8 mouse cellular contexts compared by ENCODE assay signal in genomic region chr4:44564602-44565001, GRCm38 (mm10).
DNase-seq lines count a peak whose midpoint lies in the region; ATAC-seq and TF ChIP-seq lines count a peak whose summit lies in the region.

No protein-coding gene starts in this region.

- H3K9me3 ChIP-seq in forebrain, embryonic 12.5 days, result no peaks in the 10 kb centered on the region
- H3K9me3 ChIP-seq in midbrain, embryonic 11.5 days (ENCODE audit: control insufficient read depth, low read length), result no peaks in the 10 kb centered on the region

- H3K36me3 ChIP-seq in forebrain, embryonic 12.5 days (replicated peaks), result no peaks in the 10 kb centered on the region
- H3K36me3 ChIP-seq in midbrain, embryonic 11.5 days (ENCODE audit: control insufficient read depth, insufficient read depth, low read length), result no peaks in the 10 kb centered on the region

- peaks cover 12% of the 10 kb centered on the region for H3K4me1 ChIP-seq in forebrain, embryonic 12.5 days
- no peaks in the 10 kb centered on the region for H3K4me1 ChIP-seq in midbrain, embryonic 11.5 days (ENCODE audit: control insufficient read depth, insufficient read depth, low read length)

- H3K9ac ChIP-seq in forebrain, embryonic 12.5 days, result no peak overlapping the region
- no peak overlapping the region for H3K9ac ChIP-seq in midbrain, embryonic 11.5 days (ENCODE audit: low read length)

- peak; percentile 52 for DNase-seq in Muller cell, postnatal 12 days (ENCODE audit: inconsistent ontology term)
- peak; percentile 91 for DNase-seq in brain, embryonic 14.5 days (ENCODE audit: low read depth)
- DNase-seq in left cerebral cortex, adult 2 months (ENCODE audit: extremely low spot score in 1 of 2, low spot score in 2 of 2), result peak; percentile 74 to 79
- DNase-seq in midbrain, embryonic 11.5 days (ENCODE audit: low spot score, missing footprints), result peak; percentile 94
- DNase-seq in spleen, adult 12 weeks (ENCODE audit: low spot score), result peak; percentile 44

- H3K4me2 ChIP-seq in forebrain, embryonic 12.5 days, result no peak overlapping the region
- no peak overlapping the region for H3K4me2 ChIP-seq in midbrain, embryonic 11.5 days

- no peak overlapping the region for H3K27ac ChIP-seq in forebrain, embryonic 12.5 days
- H3K27ac ChIP-seq in left cerebral cortex, adult 2 months, result no peak overlapping the region
- H3K27ac ChIP-seq in midbrain, embryonic 11.5 days (ENCODE audit: low read depth, low read length), result no peak overlapping the region

- intact Hi-C loops in left cerebral cortex, adult 2 months (cut with DNase I), result no loop called here

- 6% methylated on average over 10 of the region's 10 CpGs for WGBS in forebrain, embryonic 12.5 days
- 10% methylated on average over 10 of the region's 10 CpGs for WGBS in midbrain, embryonic 11.5 days

- TF ChIP-seq POLR2A in brain, embryonic 14.5 days (IDR thresholded peaks at IDR 0.05; ENCODE audit: borderline replicate concordance, extremely low read depth, insufficient read depth, insufficient read length, poor library complexity, severe bottlenecking), result no peak

- ATAC-seq in forebrain, embryonic 12.5 days (ENCODE audit: low FRiP score), result 0 out of 2 replicates have a peak, but pooled peaks have one; percentile 21
- ATAC-seq in hematopoietic stem cell, adult 5-6 weeks (replicated peaks in 1 of 2; ENCODE audit: insufficient read depth in 1 of 2, low FRiP score in 2 of 2, low TSS enrichment in 1 of 2, low read depth in 1 of 2, poor library complexity in 2 of 2, severe bottlenecking in 2 of 2), result peak; percentile 34 to 69
- ATAC-seq in midbrain, embryonic 11.5 days (ENCODE audit: low FRiP score), result peak; percentile 16; the same call in 1 of the 2 replicates
- no peak for ATAC-seq in inflammation-experienced regulatory T-cells, adult 6 months

- peak; percentile 87 for TF ChIP-seq CTCF in brain, embryonic 14.5 days (IDR thresholded peaks at IDR 0.05; ENCODE audit: borderline replicate concordance, extremely low read depth, insufficient read depth, insufficient read length)
- TF ChIP-seq CTCF in left cerebral cortex, adult 2 months (IDR thresholded peaks at IDR 0.05), result peak; percentile 88

- H3K27me3 ChIP-seq in forebrain, embryonic 12.5 days, result peaks cover 77% of the 10 kb centered on the region
- peaks cover 2% of the 10 kb centered on the region; the same call in 1 of the 2 replicates for H3K27me3 ChIP-seq in midbrain, embryonic 11.5 days (ENCODE audit: control insufficient read depth, insufficient read depth, low read length)

- H3K4me3 ChIP-seq in forebrain, embryonic 12.5 days (replicated peaks), result no peak overlapping the region
- H3K4me3 ChIP-seq in left cerebral cortex, adult 2 months, result no peak overlapping the region
- no peak overlapping the region for H3K4me3 ChIP-seq in midbrain, embryonic 11.5 days (ENCODE audit: low read depth, low read length)

Comparison
In these comparisons a context has a peak if more than half of its experiments do, and no peak if none do; other contexts are left out.
1. DNase-seq: peak in every context shown above with its lines; median percentile 94 in midbrain, embryonic 11.5 days; 91 in brain, embryonic 14.5 days; 76 in left cerebral cortex, adult 2 months; 52 in Muller cell, postnatal 12 days; 44 in spleen, adult 12 weeks.